Mouse (Mus musculus) spleen, embryonic (tissue): ENCODE results near the gene Alk.

Source experiments
- CTCF ChIA-PET: fragments of 350-600 bp; sonication (Branson Sonifier 250); formaldehyde crosslinking; loops from one replicate; lab custom pipeline; 2022; lab: Charles Lee

The Alk gene

DNA sequence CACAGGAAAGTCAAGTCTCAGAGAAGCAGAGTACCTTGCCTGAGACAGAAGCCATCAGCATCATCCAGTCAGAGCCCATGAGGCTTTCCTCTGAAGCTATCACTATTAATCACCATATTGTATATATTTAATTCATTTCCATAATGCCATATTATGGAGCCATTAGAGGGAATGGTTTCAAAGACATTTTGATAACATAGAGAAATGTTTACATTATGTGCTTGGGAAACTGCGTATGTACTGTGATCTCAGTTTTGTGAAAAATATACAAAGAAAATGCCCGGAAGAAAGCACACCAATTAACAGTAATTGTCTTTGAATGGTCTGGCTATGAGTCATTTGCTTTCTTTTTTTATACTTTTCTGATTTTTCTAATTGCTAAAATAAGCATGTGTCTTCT is 203.1 kb downstream of the Alk start:
- CTCF ChIA-PET, result no interaction called here

DNA sequence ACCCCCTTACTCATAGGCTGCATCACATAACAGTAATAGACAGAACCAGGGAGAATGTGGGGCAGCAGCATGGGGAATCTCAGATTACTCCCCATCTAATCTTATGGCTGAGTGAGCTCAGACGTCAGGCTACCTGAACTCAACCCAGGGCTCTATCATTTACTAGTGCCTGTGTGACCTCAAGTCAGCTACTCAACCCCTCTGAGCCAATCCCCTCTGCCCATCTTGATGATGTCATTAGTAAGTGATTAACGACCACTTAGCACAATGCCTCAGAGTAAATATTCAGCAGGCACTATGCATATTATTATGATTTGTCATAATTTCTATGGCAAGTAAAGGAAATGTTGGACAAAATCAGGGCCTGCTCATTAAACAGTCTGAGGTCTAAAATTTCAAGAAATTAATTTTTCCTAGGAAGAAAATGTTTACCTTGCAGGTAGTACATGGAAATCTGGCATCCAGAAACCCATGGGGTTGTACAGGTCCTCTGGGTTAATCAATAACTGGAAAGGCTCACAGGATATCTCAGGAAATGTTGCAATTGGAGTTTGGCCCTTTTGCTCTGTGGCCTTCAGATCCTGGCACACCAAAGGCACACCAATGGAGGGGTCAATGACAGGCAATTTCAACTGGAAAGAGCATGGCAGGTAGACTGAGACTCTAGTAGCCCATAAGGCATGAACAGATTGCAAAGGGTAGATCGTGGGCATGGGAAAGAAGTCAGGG is 204.9 kb downstream of the Alk start:
- CTCF ChIA-PET, result no interaction called here

- CTCF ChIA-PET, result no interaction called here
Observed at GRCm38 (mm10) chr17:72395956-72396355, 208.5 kb downstream of the Alk start.

GRCm38 (mm10) chr17:72368991-72369390 is 235.4 kb downstream of the Alk start:
- CTCF ChIA-PET, result no interaction called here

DNA sequence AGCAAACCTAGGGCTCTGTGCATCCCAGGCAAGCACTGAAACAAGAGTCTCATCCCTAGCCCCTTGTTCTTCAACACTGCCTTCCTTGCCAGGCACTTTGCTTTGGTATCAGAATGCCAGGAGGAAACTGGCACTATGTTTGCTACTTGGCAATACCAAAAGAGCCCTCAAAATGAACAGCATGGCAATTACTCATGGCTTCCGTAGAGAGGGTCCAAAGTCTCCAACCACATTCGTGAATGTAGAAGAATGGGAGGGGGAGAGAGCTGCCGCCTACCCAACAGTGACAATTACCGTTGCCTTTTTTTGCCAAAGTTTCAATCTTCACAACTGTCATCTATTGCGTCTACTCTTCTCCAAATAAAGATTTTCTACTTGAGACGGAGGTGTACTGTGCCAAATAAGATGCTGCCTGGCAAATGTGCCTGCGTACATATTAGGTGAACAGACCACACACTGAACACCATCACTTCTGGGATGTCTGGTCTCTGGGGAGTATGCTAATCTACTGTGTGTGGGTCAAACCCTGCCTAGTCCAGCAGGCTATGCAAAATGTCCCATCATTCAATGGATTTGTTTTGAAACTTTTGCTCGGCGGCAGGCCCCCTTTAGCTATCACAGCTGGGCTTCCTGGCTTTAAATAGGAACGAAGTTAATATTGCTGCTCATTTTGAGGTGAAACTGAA is 241.5 kb downstream of the Alk start:
- CTCF ChIA-PET, result no interaction called here

DNA sequence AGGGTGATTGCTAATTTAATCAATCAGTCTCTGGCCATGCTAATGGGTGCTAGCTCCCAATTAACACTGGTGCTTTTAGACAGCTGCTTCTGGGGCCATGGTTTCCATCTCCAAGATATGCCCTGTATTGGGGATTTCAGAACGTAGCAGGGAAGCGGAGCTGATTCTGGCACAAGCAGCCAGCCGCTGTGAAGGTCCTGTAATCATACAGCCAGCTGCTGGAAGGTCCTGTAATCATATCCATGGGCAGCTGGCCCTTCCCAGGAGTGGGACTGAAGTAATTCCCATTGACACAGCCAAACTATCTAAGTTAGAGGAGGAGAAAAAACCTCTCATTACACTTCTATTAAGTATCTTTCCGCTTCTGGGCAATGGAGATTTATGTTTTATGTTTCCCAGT is 242.5 kb downstream of the Alk start:
- CTCF ChIA-PET, result no interaction called here

DNA sequence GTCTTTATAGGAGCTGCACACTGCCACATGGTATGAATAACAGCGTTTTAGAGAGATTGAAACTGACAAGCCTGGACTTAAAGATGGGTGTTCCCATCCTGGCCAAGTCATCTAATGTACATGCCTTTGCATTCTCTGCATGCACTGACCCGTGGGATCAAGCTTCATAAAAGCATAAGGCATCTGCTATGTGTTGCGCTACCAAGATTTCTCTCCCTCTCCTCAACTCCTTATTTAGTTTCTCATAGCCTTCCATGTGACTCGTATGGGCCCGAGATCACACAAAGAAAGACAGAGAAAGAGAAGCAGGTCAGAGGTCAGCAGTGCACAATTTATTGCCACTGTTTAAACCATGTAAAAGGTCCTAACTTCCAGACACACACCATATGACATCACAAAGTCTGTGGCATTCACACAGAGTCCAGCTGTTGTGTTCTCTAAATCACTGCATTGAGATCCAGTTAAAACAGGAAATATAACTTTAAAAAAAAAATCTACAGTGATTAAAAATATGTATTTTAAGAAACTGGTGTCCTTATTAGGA is 247.6 kb downstream of the Alk start:
- CTCF ChIA-PET, result no interaction called here

DNA sequence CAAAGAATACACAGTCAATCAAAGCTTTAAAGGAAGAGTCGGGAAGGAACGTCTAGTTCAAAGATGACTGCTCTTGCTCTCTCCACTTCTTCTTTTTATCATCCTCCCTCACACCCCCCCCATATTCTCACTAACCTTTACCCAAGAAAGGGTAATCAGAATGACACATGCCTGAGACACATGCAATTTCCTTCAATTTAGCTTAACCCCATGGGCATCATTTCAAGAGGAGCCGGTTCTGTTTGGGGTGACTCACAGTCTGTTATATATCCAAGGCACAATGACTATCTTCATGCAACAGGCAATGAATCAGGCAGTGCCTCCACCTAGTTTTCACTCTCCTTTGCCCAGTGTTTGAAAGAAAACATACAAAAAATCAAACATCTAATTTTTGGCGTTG is 265.0 kb downstream of the Alk start:
- CTCF ChIA-PET, result no interaction called here

DNA sequence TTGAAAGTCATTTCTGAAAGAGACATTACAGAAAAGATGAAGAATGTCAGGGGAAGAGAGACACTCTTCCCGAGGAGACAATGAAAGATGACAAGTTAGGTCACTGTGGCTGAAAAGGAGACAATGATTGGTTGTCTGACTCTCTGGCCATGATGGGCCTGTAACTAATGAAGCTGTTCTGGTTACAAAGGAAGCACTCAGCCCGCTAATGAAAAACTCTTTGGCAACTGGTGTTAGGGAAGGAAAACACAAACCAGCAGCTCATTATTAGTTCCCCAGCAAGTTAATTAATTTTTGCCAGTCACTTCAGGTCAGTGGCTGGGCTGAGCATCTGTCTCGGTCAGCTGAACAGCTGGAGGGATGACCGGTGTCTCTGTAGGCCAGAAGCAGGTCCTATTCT is 271.5 kb downstream of the Alk start:
- CTCF ChIA-PET, result no interaction called here

DNA sequence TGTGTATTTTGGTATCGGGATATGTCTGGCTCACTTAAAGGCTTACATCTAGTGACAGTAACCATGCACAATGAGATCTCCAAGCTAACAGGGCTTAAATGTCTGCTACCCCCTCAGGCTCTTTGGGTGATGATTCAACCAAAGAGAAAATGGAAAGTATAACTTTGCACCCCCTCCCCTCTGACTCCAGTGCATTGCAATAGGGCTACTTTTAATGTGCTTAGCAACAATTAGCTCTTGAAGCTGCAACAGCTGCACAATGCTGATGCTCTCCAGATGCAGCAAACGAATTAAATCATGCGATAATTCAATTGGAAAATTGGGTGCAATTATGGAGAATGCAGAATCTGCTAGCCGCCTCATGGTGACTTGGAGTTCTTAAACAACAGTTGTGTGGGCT is 278.5 kb downstream of the Alk start:
- CTCF ChIA-PET, result no interaction called here

- CTCF ChIA-PET, result interaction anchor here (0.6 kb wide), 1 partner anchor 135 kb away, joined by 4 read pairs; no protein-coding TSS in a partner anchor
Observed at GRCm38 (mm10) chr17:72319576-72319975, 284.9 kb downstream of the Alk start.

DNA sequence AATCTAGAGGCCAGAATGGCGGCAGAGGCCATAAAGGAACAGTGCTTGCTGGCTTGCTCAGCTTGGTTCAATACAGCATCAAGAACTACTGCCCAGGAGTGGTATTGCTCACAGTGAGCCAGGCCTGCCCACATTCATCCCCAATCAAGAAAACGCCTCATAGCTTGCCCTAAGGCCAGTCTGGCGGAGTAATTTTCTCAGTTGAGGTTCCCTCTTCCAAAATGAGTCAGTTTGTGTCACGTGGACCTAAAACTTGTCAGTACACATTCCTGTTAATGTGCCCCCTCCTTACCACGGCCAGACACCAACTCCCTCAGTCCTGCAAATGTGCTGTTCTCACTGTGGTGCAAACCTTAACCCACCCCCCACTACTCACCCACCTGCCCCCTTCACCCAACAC is 304.8 kb downstream of the Alk start:
- CTCF ChIA-PET, result no interaction called here

DNA sequence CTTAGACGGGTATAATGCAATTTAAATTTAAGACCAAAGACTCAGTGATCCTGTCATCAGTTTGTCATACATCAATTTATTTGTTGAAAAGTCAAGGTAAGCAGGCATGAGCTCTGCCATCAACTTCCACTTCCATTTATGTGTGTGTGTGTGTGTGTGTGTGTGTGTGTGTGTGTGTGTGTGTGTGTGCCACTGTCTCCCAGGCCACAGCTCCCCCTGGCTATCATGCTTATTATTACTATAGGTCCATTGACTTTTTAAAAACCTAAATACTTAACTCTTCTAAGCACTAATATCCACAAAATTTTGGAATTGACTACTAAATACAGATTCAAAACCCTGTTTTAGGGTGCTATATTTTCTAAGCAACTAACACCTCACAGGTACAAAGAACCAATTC is 308.1 kb downstream of the Alk start:
- CTCF ChIA-PET, result no interaction called here

DNA sequence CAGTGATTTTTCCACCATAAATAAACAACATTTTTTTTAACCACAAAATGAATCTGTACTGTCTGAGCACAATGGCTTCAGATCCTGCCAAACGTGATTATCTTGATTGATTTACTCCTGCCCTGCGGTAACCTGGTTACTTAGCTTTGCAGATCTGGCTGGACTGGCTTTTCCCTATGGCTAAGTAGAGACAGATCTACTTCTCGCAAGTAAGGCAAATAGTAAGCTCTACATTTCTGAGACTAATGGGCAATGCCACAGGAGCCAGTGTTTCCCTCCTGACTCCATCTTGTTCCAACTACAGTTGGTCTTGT is 311.2 kb downstream of the Alk start:
- CTCF ChIA-PET, result no interaction called here

DNA sequence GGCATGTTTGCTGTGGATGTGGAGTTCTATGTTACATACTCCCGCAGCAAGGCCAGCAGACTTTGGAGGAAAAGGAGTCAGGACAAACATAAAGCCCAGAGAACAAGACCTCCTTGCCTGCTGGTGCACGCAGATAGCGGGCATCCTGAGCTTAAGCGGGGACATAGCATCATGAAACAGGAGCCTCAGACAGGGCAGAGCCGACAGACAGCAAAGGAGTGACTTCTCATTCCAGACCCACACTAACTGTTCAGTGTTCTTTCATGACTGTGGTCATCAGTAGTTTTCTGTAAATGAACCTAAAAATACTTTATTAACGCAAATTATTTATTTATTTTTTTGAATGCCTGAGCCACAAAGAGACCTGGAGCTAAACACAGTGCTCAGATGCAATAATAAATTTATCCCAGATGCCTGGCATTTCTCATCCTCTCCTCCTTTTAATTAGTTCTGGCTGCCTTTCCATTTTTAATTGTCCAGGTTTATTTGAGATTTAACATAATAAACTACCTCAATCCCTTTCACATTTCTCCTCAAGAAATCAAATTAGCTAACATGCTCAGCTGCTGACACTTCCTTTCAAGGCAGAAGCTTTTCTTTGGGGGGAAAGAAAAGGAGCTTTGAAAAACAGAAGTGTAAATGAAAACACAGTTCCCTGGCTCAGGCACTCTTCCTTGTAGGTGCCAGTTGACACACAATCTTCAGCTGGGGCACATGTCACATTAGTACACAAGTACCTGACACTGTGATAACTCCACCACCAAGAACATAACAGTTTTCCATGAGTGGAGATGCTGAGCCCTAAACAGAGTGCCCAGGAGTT is 311.8 kb downstream of the Alk start:
- CTCF ChIA-PET, result no interaction called here

- CTCF ChIA-PET, result no interaction called here
Observed at GRCm38 (mm10) chr17:72285961-72286360, 318.5 kb downstream of the Alk start.

DNA sequence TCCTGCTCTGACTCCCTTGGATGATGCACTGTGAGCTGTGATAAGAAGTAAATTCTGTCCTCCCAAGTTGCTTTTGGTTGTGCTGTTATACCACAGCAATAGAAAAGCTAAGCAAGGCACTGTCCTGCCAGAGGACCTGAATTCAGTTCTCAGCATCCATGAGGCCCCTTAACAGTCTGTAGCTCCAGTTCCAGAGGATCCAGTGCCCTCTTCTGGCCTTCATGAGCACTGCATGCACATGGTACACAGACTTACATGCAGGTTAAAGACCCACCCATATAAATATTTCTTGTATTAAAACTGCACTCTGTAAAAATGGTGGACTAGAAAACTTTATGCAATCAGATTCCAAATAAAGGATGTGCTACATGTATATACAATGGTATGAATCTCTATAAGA is 326.1 kb downstream of the Alk start:
- CTCF ChIA-PET, result no interaction called here

DNA sequence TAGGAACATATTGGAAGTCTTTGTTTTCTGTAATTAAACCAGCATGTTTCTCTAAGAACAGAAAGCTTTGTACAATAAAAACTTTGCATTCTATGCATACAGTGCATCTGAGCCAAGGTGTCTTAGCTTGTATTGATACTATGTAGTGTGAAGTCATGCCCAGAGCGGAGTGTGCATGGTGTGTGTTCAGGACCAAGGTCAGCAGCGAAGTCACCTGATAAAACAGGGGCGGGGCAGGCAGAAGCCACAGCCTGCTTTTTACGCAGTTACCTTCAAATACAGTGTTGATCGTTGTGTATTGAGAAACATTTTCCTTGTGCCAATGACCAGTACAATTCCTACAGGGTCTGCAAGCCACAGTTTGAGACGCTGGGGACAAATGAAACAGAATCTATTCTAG is 327.6 kb downstream of the Alk start:
- CTCF ChIA-PET, result no interaction called here

DNA sequence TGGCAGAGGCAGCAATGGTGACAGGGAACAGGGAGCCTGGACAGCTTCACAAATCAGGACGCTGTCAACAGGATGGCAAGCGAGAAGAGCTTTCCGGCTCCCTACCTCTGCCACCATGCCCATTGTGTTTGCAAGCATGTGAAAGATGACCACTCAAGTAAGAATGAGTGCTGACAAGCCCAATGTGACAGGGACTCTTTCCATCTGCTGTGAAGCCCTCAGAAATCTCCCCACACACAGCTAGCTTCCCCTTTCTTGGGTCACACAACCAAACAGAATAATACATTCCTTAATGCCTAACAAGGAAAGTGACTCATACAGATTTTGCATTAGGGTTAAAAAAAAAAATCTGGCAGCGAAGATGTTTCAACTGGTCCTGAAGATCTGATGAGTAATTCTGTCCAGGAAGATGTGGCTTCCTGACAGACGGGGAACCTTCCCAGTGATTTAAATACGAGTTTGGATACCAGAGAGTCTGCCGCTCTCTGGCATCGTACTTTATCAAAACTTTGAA is 329.0 kb downstream of the Alk start:
- CTCF ChIA-PET, result no interaction called here

- CTCF ChIA-PET, result no interaction called here
Observed at GRCm38 (mm10) chr17:72274205-72274604, 330.2 kb downstream of the Alk start.

DNA sequence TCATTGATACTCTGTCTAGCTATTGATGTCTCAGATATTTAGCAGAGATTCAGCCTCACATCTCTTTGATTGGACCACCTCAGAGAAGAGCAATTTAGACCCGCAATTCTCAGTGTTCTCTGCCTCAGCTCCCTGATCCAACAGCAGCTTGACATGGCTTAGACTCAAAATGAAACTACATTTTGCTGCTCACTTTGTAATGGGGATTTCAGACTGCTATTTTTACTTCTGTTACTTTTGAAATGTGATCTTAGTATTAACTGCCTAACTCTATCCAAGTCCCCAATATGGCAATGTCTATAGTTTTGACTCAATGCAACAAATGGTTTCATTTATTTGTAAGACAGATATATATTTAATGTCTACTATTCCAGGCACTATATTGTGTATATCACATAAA is 332.8 kb downstream of the Alk start:
- CTCF ChIA-PET, result no interaction called here

DNA sequence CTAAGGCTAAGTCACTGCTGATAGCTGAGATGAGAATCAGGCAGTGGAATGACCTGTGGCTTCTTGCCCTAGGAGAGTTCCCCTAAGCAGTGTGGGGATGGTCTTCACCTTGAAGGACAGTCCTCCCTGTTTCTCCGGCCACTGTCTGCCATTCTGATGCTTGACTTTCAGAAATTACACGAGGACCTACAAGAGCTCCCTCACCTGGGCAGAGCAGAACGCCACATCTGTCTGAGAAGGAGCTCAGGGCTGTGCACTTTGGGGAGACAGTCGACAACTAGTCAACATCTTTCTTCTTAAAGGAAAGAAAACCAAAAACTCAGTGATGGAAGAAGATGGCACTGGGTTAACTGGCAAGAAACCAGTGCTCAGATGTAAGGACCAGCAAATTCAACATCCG is 335.9 kb downstream of the Alk start:
- CTCF ChIA-PET, result no interaction called here
